Mouse (Mus musculus): ENCODE results near the gene Fgf14. TPM values are rescaled to one million over a fixed set of nuclear protein-coding genes. Genes with fewer than 3 reads are reported as not detected.
"Not testable (repeated sequence)": the region's sequence is repeated elsewhere in the genome, so short reads cannot be mapped to it uniquely, and the experiment has no call there.

Gene Fgf14
- polyA plus RNA-seq, 1 experiment from 2014 or later: 8.3 TPM

GRCm38 (mm10) chr14:124044016-124044415 is 632.9 kb downstream of the Fgf14 start:
- Histone ChIP-seq H3K9ac (ENCODE audit: low read depth, low read length) (no peak overlapping the region), H3K36me3 (ENCODE audit: control insufficient read depth, insufficient read depth, low read length) (no peaks in the 10 kb centered on the region), H3K27ac (ENCODE audit: low read depth, low read length) (no peak overlapping the region), H3K4me3 (ENCODE audit: low read depth, low read length) (no peak overlapping the region), H3K4me1 (replicated peaks; ENCODE audit: control insufficient read depth, insufficient read depth, low read length) (no peaks in the 10 kb centered on the region), H3K27me3 (ENCODE audit: control insufficient read depth, insufficient read depth, low read length) (no peaks in the 10 kb centered on the region), H3K4me2 (replicated peaks; ENCODE audit: low read depth, low read length) (no peak overlapping the region), H3K9me3 (ENCODE audit: control insufficient read depth, low read length) (no peaks in the 10 kb centered on the region)
- ATAC-seq (ENCODE audit: low FRiP score): no peak
- 90% methylated on average over 1 of the region's 1 CpGs for WGBS
- DNase-seq (ENCODE audit: low spot score): no peak

- 81% methylated on average over 1 of the region's 1 CpGs for WGBS
- Histone ChIP-seq H3K4me2 (replicated peaks; ENCODE audit: low read depth, low read length) (no peak overlapping the region), H3K9ac (ENCODE audit: low read depth, low read length) (no peak overlapping the region), H3K27ac (ENCODE audit: low read depth, low read length) (no peak overlapping the region), H3K4me1 (replicated peaks; ENCODE audit: control insufficient read depth, insufficient read depth, low read length) (peaks cover 2% of the 10 kb centered on the region; the same call in 1 of the 2 replicates), H3K36me3 (ENCODE audit: control insufficient read depth, insufficient read depth, low read length) (no peaks in the 10 kb centered on the region), H3K27me3 (ENCODE audit: control insufficient read depth, insufficient read depth, low read length) (no peaks in the 10 kb centered on the region), H3K9me3 (ENCODE audit: control insufficient read depth, low read length) (no peaks in the 10 kb centered on the region), H3K4me3 (ENCODE audit: low read depth, low read length) (no peak overlapping the region)
- ATAC-seq (ENCODE audit: low FRiP score): no peak
- no peak for DNase-seq (ENCODE audit: low spot score)
Measured at GRCm38 (mm10) chr14:124040651-124041050, 636.3 kb downstream of the Fgf14 start.

GRCm38 (mm10) chr14:124037434-124037833 is 639.5 kb downstream of the Fgf14 start:
- Histone ChIP-seq H3K27ac (ENCODE audit: low read depth, low read length) (no peak overlapping the region), H3K4me1 (replicated peaks; ENCODE audit: control insufficient read depth, insufficient read depth, low read length) (peaks cover 2% of the 10 kb centered on the region; the same call in 1 of the 2 replicates), H3K4me2 (replicated peaks; ENCODE audit: low read depth, low read length) (no peak overlapping the region), H3K9me3 (ENCODE audit: control insufficient read depth, low read length) (no peaks in the 10 kb centered on the region), H3K4me3 (ENCODE audit: low read depth, low read length) (no peak overlapping the region), H3K27me3 (ENCODE audit: control insufficient read depth, insufficient read depth, low read length) (no peaks in the 10 kb centered on the region), H3K36me3 (ENCODE audit: control insufficient read depth, insufficient read depth, low read length) (no peaks in the 10 kb centered on the region), H3K9ac (ENCODE audit: low read depth, low read length) (no peak overlapping the region)
- ATAC-seq (ENCODE audit: low FRiP score) (peak; percentile 45), DNase-seq (ENCODE audit: low spot score) (peak; percentile 1)
- WGBS: 49% methylated on average over 4 of the region's 4 CpGs

- no peaks in the 10 kb centered on the region for H3K36me3 ChIP-seq (ENCODE audit: control insufficient read depth, insufficient read depth, low read length)
- ATAC-seq (ENCODE audit: low FRiP score): peak; percentile 86
- H3K27ac ChIP-seq (ENCODE audit: low read depth, low read length): no peak overlapping the region
- no peaks in the 10 kb centered on the region for H3K27me3 ChIP-seq (ENCODE audit: control insufficient read depth, insufficient read depth, low read length)
- H3K4me1 ChIP-seq (replicated peaks; ENCODE audit: control insufficient read depth, insufficient read depth, low read length): peaks cover 2% of the 10 kb centered on the region; the same call in 1 of the 2 replicates
- H3K9me3 ChIP-seq (ENCODE audit: control insufficient read depth, low read length): no peaks in the 10 kb centered on the region
- H3K9ac ChIP-seq (ENCODE audit: low read depth, low read length): no peak overlapping the region
- WGBS: 18% methylated on average over 1 of the region's 1 CpGs
- no peak overlapping the region for H3K4me2 ChIP-seq (replicated peaks; ENCODE audit: low read depth, low read length)
- no peak overlapping the region for H3K4me3 ChIP-seq (ENCODE audit: low read depth, low read length)
- peak; percentile 39 for DNase-seq (ENCODE audit: low spot score)
Measured at GRCm38 (mm10) chr14:124036575-124037205, 640.2 kb downstream of the Fgf14 start.

- H3K36me3 ChIP-seq (ENCODE audit: control insufficient read depth, insufficient read depth, low read length); H3K9ac ChIP-seq (ENCODE audit: low read depth, low read length); H3K4me2 ChIP-seq (replicated peaks; ENCODE audit: low read depth, low read length); H3K4me1 ChIP-seq (replicated peaks; ENCODE audit: control insufficient read depth, insufficient read depth, low read length); H3K9me3 ChIP-seq (ENCODE audit: control insufficient read depth, low read length); H3K4me3 ChIP-seq (ENCODE audit: low read depth, low read length); ATAC-seq (ENCODE audit: low FRiP score); H3K27ac ChIP-seq (ENCODE audit: low read depth, low read length); H3K27me3 ChIP-seq (ENCODE audit: control insufficient read depth, insufficient read depth, low read length); DNase-seq (ENCODE audit: low spot score): not testable (repeated sequence)
- 43% methylated on average over 3 of the region's 3 CpGs for WGBS
Measured at GRCm38 (mm10) chr14:124033302-124033701, 643.6 kb downstream of the Fgf14 start.

- no peak for ATAC-seq (ENCODE audit: low FRiP score)
- no peaks in the 10 kb centered on the region for H3K27me3 ChIP-seq (ENCODE audit: control insufficient read depth, insufficient read depth, low read length)
- no peak overlapping the region for H3K4me2 ChIP-seq (replicated peaks; ENCODE audit: low read depth, low read length)
- H3K4me3 ChIP-seq (ENCODE audit: low read depth, low read length): no peak overlapping the region
- H3K9ac ChIP-seq (ENCODE audit: low read depth, low read length): no peak overlapping the region
- DNase-seq (ENCODE audit: low spot score): no peak
- no peak overlapping the region for H3K27ac ChIP-seq (ENCODE audit: low read depth, low read length)
- H3K9me3 ChIP-seq (ENCODE audit: control insufficient read depth, low read length): no peaks in the 10 kb centered on the region
- no peaks in the 10 kb centered on the region for H3K36me3 ChIP-seq (ENCODE audit: control insufficient read depth, insufficient read depth, low read length)
- H3K4me1 ChIP-seq (replicated peaks; ENCODE audit: control insufficient read depth, insufficient read depth, low read length): no peaks in the 10 kb centered on the region
- WGBS: 88% methylated on average over 1 of the region's 1 CpGs
Measured at GRCm38 (mm10) chr14:124027886-124028670, 648.8 kb downstream of the Fgf14 start.

GRCm38 (mm10) chr14:123990591-123991195 is 686.2 kb downstream of the Fgf14 start:
- Histone ChIP-seq H3K4me3 (ENCODE audit: low read depth, low read length) (no peak overlapping the region), H3K4me1 (replicated peaks; ENCODE audit: control insufficient read depth, insufficient read depth, low read length) (no peaks in the 10 kb centered on the region), H3K9me3 (ENCODE audit: control insufficient read depth, low read length) (no peaks in the 10 kb centered on the region), H3K27ac (ENCODE audit: low read depth, low read length) (no peak overlapping the region), H3K9ac (ENCODE audit: low read depth, low read length) (no peak overlapping the region), H3K4me2 (replicated peaks; ENCODE audit: low read depth, low read length) (no peak overlapping the region), H3K27me3 (ENCODE audit: control insufficient read depth, insufficient read depth, low read length) (no peaks in the 10 kb centered on the region), H3K36me3 (ENCODE audit: control insufficient read depth, insufficient read depth, low read length) (no peaks in the 10 kb centered on the region)
- ATAC-seq (ENCODE audit: low FRiP score): no peak
- 67% methylated on average over 2 of the region's 2 CpGs for WGBS
- no peak for DNase-seq (ENCODE audit: low spot score)

GRCm38 (mm10) chr14:123967996-123968395 is 708.9 kb downstream of the Fgf14 start:
- H3K9me3 ChIP-seq (ENCODE audit: control insufficient read depth, low read length): no peaks in the 10 kb centered on the region

More at GRCm38 (mm10) chr14:123967996-123968395, 708.9 kb downstream of the Fgf14 start:
- ATAC-seq (ENCODE audit: low FRiP score) (no peak), DNase-seq (ENCODE audit: low spot score) (no peak)
- no peaks in the 10 kb centered on the region for H3K36me3 ChIP-seq (ENCODE audit: control insufficient read depth, insufficient read depth, low read length)
- H3K4me2 ChIP-seq (replicated peaks; ENCODE audit: low read depth, low read length): no peak overlapping the region
- 92% methylated on average over 6 of the region's 6 CpGs for WGBS
- H3K27me3 ChIP-seq (ENCODE audit: control insufficient read depth, insufficient read depth, low read length): no peaks in the 10 kb centered on the region
- no peak overlapping the region for H3K4me3 ChIP-seq (ENCODE audit: low read depth, low read length)
- H3K9ac ChIP-seq (ENCODE audit: low read depth, low read length): no peak overlapping the region
- no peaks in the 10 kb centered on the region for H3K4me1 ChIP-seq (replicated peaks; ENCODE audit: control insufficient read depth, insufficient read depth, low read length)
- H3K27ac ChIP-seq (ENCODE audit: low read depth, low read length): no peak overlapping the region

Measured in hindbrain, embryonic 11.5 days (tissue).